Mouse (Mus musculus): ENCODE data around the gene Pdzrn3. TPM values are rescaled to one million over a fixed set of nuclear protein-coding genes. Genes with fewer than 3 reads are reported as not detected.
A peak's percentile ranks its signal among the peaks of the same experiment; 100 is the strongest.

Pdzrn3 gene
- polyA plus RNA-seq, 1 experiment from 2014 or later, result 16.5 TPM

GRCm38 (mm10) chr6:101310491-101310890 lies 67.2 kb downstream of the Pdzrn3 start:
- DNase-seq (ENCODE audit: low spot score), result no peak
- no peak for ATAC-seq
- WGBS, result 82% methylated on average over 9 of the region's 9 CpGs
- H3K9ac ChIP-seq (ENCODE audit: low read length), result no peak overlapping the region
- no peak overlapping the region for H3K4me2 ChIP-seq (ENCODE audit: low read length)
- H3K4me3 ChIP-seq (ENCODE audit: low read depth, low read length), result no peak overlapping the region
- no peaks in the 10 kb centered on the region for H3K27me3 ChIP-seq (replicated peaks; ENCODE audit: control insufficient read depth, insufficient read depth, low read length)
- H3K27ac ChIP-seq (ENCODE audit: low read depth, low read length), result no peak overlapping the region
- no peaks in the 10 kb centered on the region for H3K9me3 ChIP-seq (replicated peaks; ENCODE audit: control insufficient read depth, low read length)
- no peaks in the 10 kb centered on the region for H3K36me3 ChIP-seq (ENCODE audit: control insufficient read depth, insufficient read depth, low read length)
- H3K4me1 ChIP-seq (ENCODE audit: control insufficient read depth, insufficient read depth, low read length), result peaks cover 15% of the 10 kb centered on the region

- Histone ChIP-seq H3K4me1 (ENCODE audit: control insufficient read depth, insufficient read depth, low read length) (peaks cover 15% of the 10 kb centered on the region), H3K4me2 (ENCODE audit: low read length) (peak overlapping the region; percentile 12; the same call in 1 of the 2 replicates), H3K9ac (ENCODE audit: low read length) (no peak overlapping the region), H3K36me3 (ENCODE audit: control insufficient read depth, insufficient read depth, low read length) (no peaks in the 10 kb centered on the region), H3K27me3 (replicated peaks; ENCODE audit: control insufficient read depth, insufficient read depth, low read length) (no peaks in the 10 kb centered on the region), H3K4me3 (ENCODE audit: low read depth, low read length) (no peak overlapping the region), H3K9me3 (replicated peaks; ENCODE audit: control insufficient read depth, low read length) (no peaks in the 10 kb centered on the region), H3K27ac (ENCODE audit: low read depth, low read length) (0 out of 2 replicates have a peak overlapping the region, but pooled peaks have one; percentile 10)
- WGBS, result 1% methylated on average over 11 of the region's 11 CpGs
- DNase-seq (ENCODE audit: low spot score) (peak; percentile 93), ATAC-seq (peak; percentile 97)
Measured at GRCm38 (mm10) chr6:101307964-101308531, 69.6 kb downstream of the Pdzrn3 start.

GRCm38 (mm10) chr6:101306834-101307233 lies 70.9 kb downstream of the Pdzrn3 start:
- WGBS, result 61% methylated on average over 7 of the region's 7 CpGs
- no peaks in the 10 kb centered on the region for H3K27me3 ChIP-seq (replicated peaks; ENCODE audit: control insufficient read depth, insufficient read depth, low read length)
- no peaks in the 10 kb centered on the region for H3K9me3 ChIP-seq (replicated peaks; ENCODE audit: control insufficient read depth, low read length)
- no peak overlapping the region for H3K4me3 ChIP-seq (ENCODE audit: low read depth, low read length)
- peaks cover 15% of the 10 kb centered on the region for H3K4me1 ChIP-seq (ENCODE audit: control insufficient read depth, insufficient read depth, low read length)
- ATAC-seq (no peak), DNase-seq (ENCODE audit: low spot score) (no peak)
- H3K36me3 ChIP-seq (ENCODE audit: control insufficient read depth, insufficient read depth, low read length), result no peaks in the 10 kb centered on the region
- no peak overlapping the region for H3K9ac ChIP-seq (ENCODE audit: low read length)
- H3K27ac ChIP-seq (ENCODE audit: low read depth, low read length), result no peak overlapping the region
- H3K4me2 ChIP-seq (ENCODE audit: low read length), result no peak overlapping the region

- 94% methylated on average over 6 of the region's 6 CpGs for WGBS
- ATAC-seq, result no peak
- DNase-seq (ENCODE audit: low spot score), result no peak
Measured at GRCm38 (mm10) chr6:101305543-101305942, 72.2 kb downstream of the Pdzrn3 start.

GRCm38 (mm10) chr6:101303959-101304738 lies 73.5 kb downstream of the Pdzrn3 start:
- Histone ChIP-seq H3K4me2 (ENCODE audit: low read length) (no peak overlapping the region), H3K27ac (ENCODE audit: low read depth, low read length) (no peak overlapping the region), H3K4me1 (ENCODE audit: control insufficient read depth, insufficient read depth, low read length) (peaks cover 15% of the 10 kb centered on the region), H3K36me3 (ENCODE audit: control insufficient read depth, insufficient read depth, low read length) (no peaks in the 10 kb centered on the region), H3K27me3 (replicated peaks; ENCODE audit: control insufficient read depth, insufficient read depth, low read length) (no peaks in the 10 kb centered on the region), H3K4me3 (ENCODE audit: low read depth, low read length) (no peak overlapping the region), H3K9ac (ENCODE audit: low read length) (no peak overlapping the region), H3K9me3 (replicated peaks; ENCODE audit: control insufficient read depth, low read length) (no peaks in the 10 kb centered on the region)
- 90% methylated on average over 11 of the region's 11 CpGs for WGBS
- DNase-seq (ENCODE audit: low spot score) (no peak), ATAC-seq (no peak)

More at GRCm38 (mm10) chr6:101305543-101305942, 72.2 kb downstream of the Pdzrn3 start:
- no peak overlapping the region for H3K9ac ChIP-seq (ENCODE audit: low read length)
- no peak overlapping the region for H3K4me2 ChIP-seq (ENCODE audit: low read length)
- H3K9me3 ChIP-seq (replicated peaks; ENCODE audit: control insufficient read depth, low read length), result no peaks in the 10 kb centered on the region
- H3K36me3 ChIP-seq (ENCODE audit: control insufficient read depth, insufficient read depth, low read length), result no peaks in the 10 kb centered on the region
- no peaks in the 10 kb centered on the region for H3K27me3 ChIP-seq (replicated peaks; ENCODE audit: control insufficient read depth, insufficient read depth, low read length)
- H3K27ac ChIP-seq (ENCODE audit: low read depth, low read length), result no peak overlapping the region
- no peak overlapping the region for H3K4me3 ChIP-seq (ENCODE audit: low read depth, low read length)
- H3K4me1 ChIP-seq (ENCODE audit: control insufficient read depth, insufficient read depth, low read length), result peaks cover 15% of the 10 kb centered on the region

GRCm38 (mm10) chr6:101303501-101303900 lies 74.2 kb downstream of the Pdzrn3 start:
- no peak for ATAC-seq

GRCm38 (mm10) chr6:101301154-101301553 lies 76.5 kb downstream of the Pdzrn3 start:
- WGBS, result 82% methylated on average over 8 of the region's 8 CpGs
- no peak overlapping the region for H3K9ac ChIP-seq (ENCODE audit: low read length)

More at GRCm38 (mm10) chr6:101303501-101303900, 74.2 kb downstream of the Pdzrn3 start:
- Histone ChIP-seq H3K4me2 (ENCODE audit: low read length) (no peak overlapping the region), H3K27ac (ENCODE audit: low read depth, low read length) (no peak overlapping the region), H3K9me3 (replicated peaks; ENCODE audit: control insufficient read depth, low read length) (no peaks in the 10 kb centered on the region), H3K4me1 (ENCODE audit: control insufficient read depth, insufficient read depth, low read length) (peaks cover 14% of the 10 kb centered on the region), H3K4me3 (ENCODE audit: low read depth, low read length) (no peak overlapping the region), H3K9ac (ENCODE audit: low read length) (no peak overlapping the region), H3K27me3 (replicated peaks; ENCODE audit: control insufficient read depth, insufficient read depth, low read length) (no peaks in the 10 kb centered on the region), H3K36me3 (ENCODE audit: control insufficient read depth, insufficient read depth, low read length) (no peaks in the 10 kb centered on the region)
- no peak for DNase-seq (ENCODE audit: low spot score)
- 83% methylated on average over 1 of the region's 1 CpGs for WGBS

GRCm38 (mm10) chr6:101299434-101299833 lies 78.3 kb downstream of the Pdzrn3 start:
- 90% methylated on average over 2 of the region's 2 CpGs for WGBS
- H3K4me1 ChIP-seq (ENCODE audit: control insufficient read depth, insufficient read depth, low read length), result no peaks in the 10 kb centered on the region
- H3K9ac ChIP-seq (ENCODE audit: low read length), result no peak overlapping the region
- no peaks in the 10 kb centered on the region for H3K27me3 ChIP-seq (replicated peaks; ENCODE audit: control insufficient read depth, insufficient read depth, low read length)
- ATAC-seq, result no peak
- no peaks in the 10 kb centered on the region for H3K36me3 ChIP-seq (ENCODE audit: control insufficient read depth, insufficient read depth, low read length)
- H3K4me2 ChIP-seq (ENCODE audit: low read length), result no peak overlapping the region
- DNase-seq (ENCODE audit: low spot score), result no peak
- H3K9me3 ChIP-seq (replicated peaks; ENCODE audit: control insufficient read depth, low read length), result no peaks in the 10 kb centered on the region
- no peak overlapping the region for H3K4me3 ChIP-seq (ENCODE audit: low read depth, low read length)
- H3K27ac ChIP-seq (ENCODE audit: low read depth, low read length), result no peak overlapping the region

More at GRCm38 (mm10) chr6:101301154-101301553, 76.5 kb downstream of the Pdzrn3 start:
- Histone ChIP-seq H3K9me3 (replicated peaks; ENCODE audit: control insufficient read depth, low read length) (no peaks in the 10 kb centered on the region), H3K4me3 (ENCODE audit: low read depth, low read length) (no peak overlapping the region), H3K4me2 (ENCODE audit: low read length) (no peak overlapping the region), H3K36me3 (ENCODE audit: control insufficient read depth, insufficient read depth, low read length) (no peaks in the 10 kb centered on the region), H3K27ac (ENCODE audit: low read depth, low read length) (no peak overlapping the region), H3K27me3 (replicated peaks; ENCODE audit: control insufficient read depth, insufficient read depth, low read length) (no peaks in the 10 kb centered on the region), H3K4me1 (ENCODE audit: control insufficient read depth, insufficient read depth, low read length) (no peaks in the 10 kb centered on the region)
- ATAC-seq (no peak), DNase-seq (ENCODE audit: low spot score) (no peak)
